Mouse (Mus musculus) cerebellum, postnatal 4 days (tissue): Measurements from ENCODE around the gene Vmn1r211.
"Not testable (repeated sequence)": the region's sequence is repeated elsewhere in the genome, so short reads cannot be mapped to it uniquely, and the experiment has no call there.

Experiments
- DNase-seq, 2 experiments: peaks; one replicate each; pipeline ENCODE4 v3.0.0; 2022; ENCODE audit warnings: low spot score in 2 of 2, mixed read lengths in 1 of 2

The Vmn1r211 gene

DNA sequence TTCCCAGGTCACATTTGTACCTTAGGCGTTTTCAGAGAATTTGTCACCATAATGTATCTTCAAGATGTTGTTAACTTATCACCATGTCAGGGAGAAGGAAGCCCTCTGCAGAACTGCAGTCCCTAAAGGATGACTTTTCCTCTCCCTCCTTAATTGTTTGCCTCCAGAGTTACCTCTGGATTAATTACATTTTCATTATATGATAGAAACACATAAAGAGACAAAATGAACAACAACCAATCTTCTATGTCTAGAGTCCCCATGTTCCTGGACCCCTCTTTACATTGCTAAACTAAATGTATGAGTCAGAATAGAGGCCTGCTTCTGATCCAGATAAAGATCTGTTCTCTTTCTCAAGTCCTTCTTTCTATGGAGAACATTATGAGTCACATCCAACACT lies at the start of gene Vmn1r211:
Gene Vmn1r211 (minus strand): TSS at position 101 of the 400 bp plus-strand sequence.
- no peak for DNase-seq

DNA sequence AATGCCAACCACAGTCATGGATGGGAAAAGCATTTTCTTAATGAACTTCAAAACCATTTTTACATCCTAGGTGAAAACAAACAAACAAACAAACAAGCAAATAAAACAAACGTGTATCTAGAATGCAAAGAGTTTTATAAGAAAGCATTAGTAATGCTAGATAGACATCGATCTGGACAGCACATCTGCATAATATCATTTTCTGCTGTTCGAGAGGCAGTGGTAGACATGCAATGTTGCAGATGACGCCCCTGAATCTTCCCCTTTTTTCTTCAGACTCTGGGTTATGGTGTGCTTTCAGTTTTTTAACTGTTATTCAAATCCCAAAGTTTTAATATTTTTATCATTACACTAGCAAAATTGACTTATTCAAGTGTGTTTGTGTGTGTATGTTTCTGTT lies 26.7 kb upstream of the Vmn1r211 start, which contains the start of gene Vmn1r212:
Gene Vmn1r212 (minus strand): TSS at position 101 of the 400 bp plus-strand sequence.
- no peak for DNase-seq

DNA sequence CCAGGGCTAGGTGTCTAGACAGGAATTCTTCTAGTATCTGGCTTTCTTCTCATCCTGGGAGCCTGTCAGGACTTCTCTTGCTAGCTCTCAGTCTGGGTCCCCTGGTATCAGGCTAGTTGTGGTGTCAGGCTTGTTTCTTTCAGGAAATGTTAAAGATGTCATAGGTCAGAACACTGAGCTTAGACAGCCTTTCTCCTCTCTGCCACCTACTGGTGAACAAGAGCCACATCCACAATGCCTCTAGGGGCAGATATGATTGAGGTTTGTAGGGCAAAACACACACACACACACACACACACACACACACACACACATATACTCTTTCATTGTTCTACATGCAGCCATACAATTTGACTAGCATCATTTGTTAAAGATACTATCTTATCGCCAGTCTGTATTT lies 21.9 kb upstream of the Vmn1r211 start:
- DNase-seq, result no peak

DNA sequence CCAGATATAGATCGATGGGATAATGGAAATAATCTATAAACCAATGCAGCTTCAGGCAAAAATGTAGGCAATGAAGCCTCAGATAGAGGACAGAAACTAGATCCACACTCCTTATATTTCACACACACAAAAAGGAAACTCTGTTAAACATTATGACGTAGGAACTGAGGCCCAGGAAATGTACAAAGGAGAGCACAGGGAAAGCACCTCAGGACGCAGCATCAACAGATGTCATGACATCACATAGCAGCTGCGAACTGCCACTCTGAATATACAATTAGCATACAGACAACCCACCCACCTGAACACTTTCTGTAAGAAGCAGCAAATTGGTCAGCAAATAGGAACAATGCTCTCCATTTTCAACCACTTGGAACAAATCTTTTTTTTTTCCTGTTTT lies 2.6 kb downstream of the Vmn1r211 start:
- DNase-seq, result no peak

DNA sequence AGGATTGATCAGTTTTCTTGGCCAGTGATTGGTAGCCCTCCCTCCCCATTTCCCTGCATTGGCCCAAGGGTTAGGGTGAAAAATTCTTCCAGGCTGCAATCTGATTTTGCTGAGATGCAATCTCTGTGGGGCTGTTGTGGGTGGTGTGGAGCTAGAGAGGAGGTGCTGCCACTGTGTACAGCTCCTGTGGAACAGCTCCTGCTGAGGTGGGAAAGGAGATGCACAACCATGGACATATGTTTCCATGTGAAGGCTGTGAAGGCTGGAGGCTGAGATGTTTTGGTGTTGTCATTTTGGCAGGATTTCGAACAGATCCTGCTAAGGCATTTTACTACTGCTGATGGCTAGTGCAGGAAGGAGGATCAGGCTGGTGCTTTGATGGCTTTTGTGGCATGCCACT lies 10.6 kb downstream of the Vmn1r211 start:
- no peak for DNase-seq

DNA sequence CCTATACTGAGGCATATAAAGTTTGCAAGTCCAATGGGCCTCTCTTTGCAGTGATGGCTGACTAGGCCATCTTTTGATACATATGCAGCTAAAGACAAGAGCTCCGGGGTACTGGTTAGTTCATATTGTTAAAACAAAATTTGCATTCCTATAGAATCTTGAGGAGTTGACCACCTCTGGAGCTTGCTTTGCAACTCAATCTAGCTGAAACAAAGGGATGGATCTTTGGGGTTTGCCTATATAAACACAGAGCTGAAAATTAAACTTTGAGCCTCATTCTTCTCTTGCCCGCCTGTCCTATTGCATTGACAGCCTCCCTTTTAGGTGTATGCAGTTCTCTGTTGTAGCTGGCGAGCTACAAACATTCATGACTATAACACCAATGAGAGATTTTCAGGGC lies 13.1 kb downstream of the Vmn1r211 start:
- not testable (repeated sequence) for DNase-seq

DNA sequence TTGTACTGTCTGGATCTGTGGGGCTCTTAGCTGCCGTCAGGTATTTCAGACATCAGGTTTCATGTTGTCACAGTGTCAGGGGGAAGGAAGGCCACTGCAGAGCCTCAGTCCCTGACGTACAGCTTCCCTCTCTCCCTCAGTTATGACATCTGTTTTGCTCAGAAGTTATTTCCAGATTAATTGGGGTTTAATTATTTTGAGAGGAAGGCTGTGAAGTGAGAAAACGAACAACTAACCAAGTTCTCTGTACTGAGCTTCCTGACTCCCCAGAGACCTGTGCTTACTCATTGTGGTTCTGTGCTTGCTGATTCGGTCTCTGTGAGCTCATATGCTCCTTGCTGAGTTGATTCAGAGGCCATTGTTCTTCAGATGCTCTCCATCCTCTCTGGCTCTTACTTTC lies 26.1 kb downstream of the Vmn1r211 start, which contains the start of gene Vmn1r210:
Gene Vmn1r210 (minus strand): TSS at position 101 of the 400 bp plus-strand sequence.
- DNase-seq, result no peak

DNA sequence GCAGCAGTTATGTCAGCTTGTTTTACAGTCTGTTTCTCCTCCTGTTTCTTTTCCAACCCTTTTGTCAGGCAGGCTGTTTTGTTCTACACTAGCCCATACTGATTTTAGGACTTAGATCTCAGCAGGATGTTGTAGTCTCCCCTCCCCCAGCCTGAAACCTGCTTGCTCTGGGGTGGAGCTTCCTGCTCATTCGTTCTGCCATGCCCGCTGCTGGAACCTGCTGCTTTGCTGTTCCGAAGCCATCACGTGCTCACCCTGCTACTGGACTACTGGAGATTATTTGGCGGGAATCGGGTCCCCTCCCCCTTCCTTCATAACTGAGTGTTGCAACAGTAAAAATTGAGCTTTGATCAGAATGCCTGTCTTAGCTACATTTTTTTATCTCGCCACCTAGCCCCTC lies 28.0 kb downstream of the Vmn1r211 start:
- not testable (repeated sequence) for DNase-seq

DNA sequence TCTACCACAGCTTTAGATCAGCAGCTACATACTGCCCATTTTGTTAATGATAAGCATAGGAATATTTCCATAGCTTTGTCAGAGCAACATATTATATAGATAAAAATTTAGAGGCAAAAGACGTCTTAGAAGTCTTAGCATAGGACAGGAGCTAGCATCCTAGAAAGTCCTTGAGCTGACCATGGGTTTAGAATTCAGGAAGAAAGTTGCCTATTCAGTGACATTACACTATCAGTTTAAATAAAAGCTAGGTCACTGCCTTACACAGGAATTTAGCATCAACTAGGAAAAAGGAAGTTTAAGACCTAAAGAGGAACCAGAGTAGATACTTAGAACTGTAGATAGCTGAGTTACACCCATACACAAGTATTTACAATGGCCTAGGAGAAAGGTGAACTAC lies 35.8 kb downstream of the Vmn1r211 start:
- not testable (repeated sequence) for DNase-seq

DNA sequence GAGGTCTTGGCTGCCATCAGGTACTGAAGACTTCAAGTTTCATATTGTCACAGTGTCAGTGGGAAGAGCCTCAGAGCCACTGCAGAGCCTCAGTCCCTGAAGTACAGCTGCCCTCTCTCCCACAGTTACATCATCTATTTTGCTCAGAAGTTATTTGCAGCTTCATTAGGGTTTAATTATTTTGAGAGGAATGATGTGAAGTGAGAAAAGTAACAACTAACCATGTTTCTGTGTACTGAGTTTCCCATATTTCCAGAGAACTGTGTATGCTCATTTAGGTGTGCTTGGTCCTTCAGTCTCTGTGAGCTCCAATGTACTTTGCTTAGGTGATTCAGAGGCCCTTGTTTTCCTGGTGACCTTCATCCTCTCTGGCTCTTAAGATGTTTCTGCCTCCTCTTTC lies 47.8 kb downstream of the Vmn1r211 start, which contains the start of gene Vmn1r209:
Gene Vmn1r209 (minus strand): TSS at position 101 of the 400 bp plus-strand sequence.
- not testable (repeated sequence) for DNase-seq
